Mouse (Mus musculus): ENCODE measurements around the gene Adamts13. TPM values are rescaled to one million over a fixed set of nuclear protein-coding genes. Genes with fewer than 3 reads are reported as not detected.

The Adamts13 gene
- polyA plus RNA-seq (2012; rRNA removed; ENCODE audit: low replicate concordance), result 0.06 TPM in 1 of 2 replicates, not detected in the other

DNA sequence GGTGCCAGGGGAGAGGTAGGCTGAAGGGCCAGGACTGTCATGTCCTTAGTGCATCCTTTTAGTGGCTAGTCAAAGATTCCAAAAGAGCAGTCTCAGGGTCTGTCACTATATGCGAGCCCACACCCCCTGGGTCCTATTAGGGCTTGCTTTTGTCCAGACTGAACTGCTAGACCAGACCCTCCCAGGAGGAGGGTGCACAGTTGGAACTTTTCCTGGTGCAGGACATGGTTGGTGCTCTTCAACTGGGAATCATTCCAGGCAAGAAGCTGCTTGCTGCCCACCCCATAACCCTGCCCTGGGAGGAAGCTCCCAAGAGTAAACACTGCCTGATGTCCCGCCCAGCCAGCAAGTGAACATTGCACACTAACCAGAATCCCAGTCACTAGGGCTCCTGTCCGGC, at the start of gene Adamts13:
TSS of gene Adamts13 (plus strand) at position 301 of the 400 bp plus-strand sequence.

DNA sequence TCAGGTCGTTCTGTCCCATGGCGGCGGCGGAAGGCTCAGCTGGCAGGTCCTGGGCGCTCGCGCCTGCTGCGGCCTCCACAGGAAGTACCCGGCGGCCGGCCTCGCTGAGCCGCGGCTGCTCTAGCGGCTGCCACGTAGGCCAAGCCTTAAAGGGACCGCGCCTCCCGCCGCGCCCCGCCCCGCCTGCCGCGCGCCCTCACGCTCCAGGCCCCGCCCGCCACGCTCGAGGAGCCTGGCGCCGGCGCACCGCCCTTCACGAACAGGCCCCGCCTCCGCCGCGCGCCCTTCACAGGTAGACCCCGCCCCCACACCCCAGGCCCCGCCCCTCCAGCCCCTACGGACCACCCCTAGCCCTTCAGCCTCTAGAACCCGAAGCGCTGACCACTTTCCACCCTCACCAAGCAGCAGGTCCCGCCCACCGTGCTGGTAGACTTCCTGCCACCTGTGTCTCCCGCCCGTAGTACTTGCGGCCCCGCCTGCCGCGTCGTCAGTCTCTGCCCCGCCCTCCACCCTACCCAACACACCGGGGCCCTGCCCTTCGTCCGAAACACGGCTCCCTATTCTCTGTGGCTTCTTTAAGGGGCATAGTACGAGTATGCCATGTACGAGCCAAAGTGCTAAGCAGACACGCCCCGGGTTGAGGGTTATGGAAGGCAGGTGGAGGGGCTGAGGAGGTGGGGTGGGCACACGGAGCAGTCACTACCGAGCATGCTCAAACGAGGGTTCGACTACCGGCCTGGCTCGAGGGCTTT, 39.7 kb upstream of the Adamts13 start, which contains the start of the genes Surf4 and Stkld1:
TSS of gene Surf4 (minus strand) at position 625 of the 752 bp plus-strand sequence.
TSS of gene Stkld1 (plus strand) at position 744 of the 752 bp plus-strand sequence.

DNA sequence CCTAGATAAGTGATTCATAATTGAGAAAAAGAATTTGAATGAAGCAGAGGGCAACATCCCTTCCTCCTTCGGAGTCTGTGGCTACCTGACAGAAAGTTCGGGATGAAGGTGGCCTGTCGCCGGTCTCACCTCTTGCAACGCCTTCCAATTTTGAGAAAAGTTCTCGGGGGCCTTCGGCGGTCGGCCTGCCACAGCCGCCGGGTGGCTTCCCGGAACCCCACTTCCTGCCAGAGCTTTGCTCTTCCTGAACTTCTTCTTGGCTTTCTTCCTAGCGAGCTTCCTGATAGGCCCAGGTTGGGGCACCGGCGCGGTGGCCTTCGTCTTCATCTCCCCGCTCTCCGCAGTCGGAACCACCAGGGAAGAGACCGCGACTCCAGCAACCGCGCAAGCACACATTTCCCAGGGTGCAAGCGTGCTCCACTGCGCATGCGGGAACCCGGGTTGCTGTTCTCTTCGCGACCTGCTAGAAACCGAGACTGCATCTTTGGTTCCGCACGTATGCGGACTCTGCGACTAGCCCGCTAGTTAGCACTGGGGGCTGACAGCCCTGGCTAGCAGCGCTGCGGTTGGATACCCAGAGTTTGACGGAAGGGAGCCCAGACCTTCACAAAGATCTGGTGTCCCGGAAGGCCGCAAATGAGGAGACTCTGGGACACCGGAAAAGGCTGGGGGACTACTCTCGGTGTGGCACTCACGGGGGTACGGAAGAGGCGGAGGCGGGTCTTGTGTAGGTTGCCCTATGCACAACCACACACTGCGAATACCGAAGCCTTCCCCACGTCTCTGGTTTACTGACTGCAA, 9.1 kb upstream of the Adamts13 start, which contains the start of gene Rexo4:
TSS of gene Rexo4 (minus strand) at position 464 of the 801 bp plus-strand sequence.

DNA sequence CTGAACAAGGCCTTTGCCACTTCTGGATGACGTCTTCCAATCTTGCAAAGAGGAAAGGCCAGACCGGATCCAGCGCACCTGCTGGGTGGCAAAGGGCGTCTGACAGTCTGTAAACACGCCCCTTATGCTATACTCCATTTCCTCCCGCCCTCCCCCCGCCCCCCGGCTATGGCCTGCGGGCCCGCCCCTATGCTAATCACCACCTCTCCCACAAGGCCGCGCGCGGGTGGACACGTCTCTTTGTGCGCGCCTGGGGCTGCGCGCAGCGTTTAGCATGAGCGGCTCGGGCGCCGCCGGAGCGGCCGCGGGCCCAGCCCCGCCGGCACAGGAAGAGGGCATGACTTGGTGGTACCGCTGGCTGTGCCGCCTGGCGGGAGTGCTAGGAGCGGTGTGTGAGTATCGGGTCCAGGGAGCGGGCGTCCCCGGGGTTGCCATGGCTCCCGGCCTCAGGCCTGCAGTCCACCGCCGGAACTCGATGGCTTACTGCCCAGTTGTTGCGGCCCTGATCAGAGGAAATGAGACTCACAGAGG, 36.6 kb downstream of the Adamts13 start, which contains the start of gene Cacfd1:
TSS of gene Cacfd1 (plus strand) at position 213 of the 531 bp plus-strand sequence.

DNA sequence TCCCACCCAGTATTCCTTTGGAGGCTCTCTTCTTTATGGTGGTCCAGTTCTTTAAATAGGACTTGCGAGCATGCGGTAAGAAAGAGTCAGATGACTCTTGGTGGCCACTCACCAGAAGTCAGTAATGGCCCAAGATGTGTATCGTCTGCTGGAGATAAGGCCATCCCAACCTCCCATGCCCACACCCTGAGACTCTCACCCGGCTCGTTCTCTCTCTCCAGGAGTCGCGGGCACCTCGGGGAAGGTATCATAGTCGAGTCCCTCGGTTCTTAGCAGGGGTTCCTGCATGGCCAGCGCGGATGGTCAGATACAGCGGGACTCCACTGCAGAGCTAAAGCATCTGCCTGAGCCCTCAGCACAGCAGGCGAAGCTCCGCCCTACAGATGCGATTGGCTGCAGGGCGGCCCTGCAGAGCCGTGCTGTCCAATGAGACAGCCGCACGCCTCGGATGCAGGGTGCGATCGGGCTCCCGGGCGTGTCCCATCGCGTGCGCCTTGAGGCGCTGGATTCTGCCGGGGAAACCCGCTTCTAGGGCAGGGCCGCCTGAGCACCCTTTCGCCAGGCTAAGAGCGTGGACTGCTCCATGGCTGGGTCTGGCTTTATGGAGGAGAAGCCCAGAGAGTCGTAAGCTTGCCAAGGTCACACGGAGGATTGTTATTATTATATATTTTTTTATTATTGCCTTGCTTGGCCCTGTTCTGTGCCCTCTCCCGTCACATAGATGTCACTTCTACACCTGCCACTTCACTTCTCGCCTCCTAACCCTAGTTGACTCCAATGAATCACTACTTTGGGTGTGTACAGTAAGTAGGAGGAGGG, 54.6 kb downstream of the Adamts13 start, which contains the start of gene Slc2a6:
TSS of gene Slc2a6 (minus strand) at position 381 of the 819 bp plus-strand sequence.

Other genes starting within 250 kb of the Adamts13 start
- gene Abo, start 108.4 kb upstream of the Adamts13 start, polyA plus RNA-seq (2012; rRNA removed; ENCODE audit: low replicate concordance), result not detected in 2 replicates
- gene Surf6, start 70.5 kb upstream of the Adamts13 start, polyA plus RNA-seq (2012; rRNA removed; ENCODE audit: low replicate concordance), result 9.1 and 13.7 TPM in 2 replicates
- 45.2 and 57.1 TPM in 2 replicates for gene Med22, start 62.7 kb upstream of the Adamts13 start, polyA plus RNA-seq (2012; rRNA removed; ENCODE audit: low replicate concordance)
- gene Rpl7a, start 62.7 kb upstream of the Adamts13 start, polyA plus RNA-seq (2012; rRNA removed; ENCODE audit: low replicate concordance), result 643 and 1,211 TPM in 2 replicates
- gene Surf2, start 57.0 kb upstream of the Adamts13 start, polyA plus RNA-seq (2012; rRNA removed; ENCODE audit: low replicate concordance), result 30.7 and 39.1 TPM in 2 replicates
- 62.4 and 65.8 TPM in 2 replicates for gene Surf1, start 56.9 kb upstream of the Adamts13 start, polyA plus RNA-seq (2012; rRNA removed; ENCODE audit: low replicate concordance)
- 277 and 296 TPM in 2 replicates for gene Surf4, start 39.5 kb upstream of the Adamts13 start, polyA plus RNA-seq (2012; rRNA removed; ENCODE audit: low replicate concordance)
- 0.30 and 0.46 TPM in 2 replicates for gene Stkld1, start 39.4 kb upstream of the Adamts13 start, polyA plus RNA-seq (2012; rRNA removed; ENCODE audit: low replicate concordance)
- gene Rexo4, start 9.0 kb upstream of the Adamts13 start, polyA plus RNA-seq (2012; rRNA removed; ENCODE audit: low replicate concordance), result 17.8 and 35.4 TPM in 2 replicates
- gene Cacfd1, start 36.5 kb downstream of the Adamts13 start, polyA plus RNA-seq (2012; rRNA removed; ENCODE audit: low replicate concordance), result 40.7 and 73.8 TPM in 2 replicates
- gene Slc2a6, start 54.6 kb downstream of the Adamts13 start, polyA plus RNA-seq (2012; rRNA removed; ENCODE audit: low replicate concordance), result 2.8 and 8.1 TPM in 2 replicates
- 0.19 TPM in 1 of 2 replicates, not detected in the other for gene Mymk, start 98.8 kb downstream of the Adamts13 start, polyA plus RNA-seq (2012; rRNA removed; ENCODE audit: low replicate concordance)
- 3.9 and 8.9 TPM in 2 replicates for gene Adamtsl2, start 106.0 kb downstream of the Adamts13 start, polyA plus RNA-seq (2012; rRNA removed; ENCODE audit: low replicate concordance)
- 0.10 and 0.48 TPM in 2 replicates for gene Fam163b, start 169.1 kb downstream of the Adamts13 start, polyA plus RNA-seq (2012; rRNA removed; ENCODE audit: low replicate concordance)
- gene Dbh, start 191.8 kb downstream of the Adamts13 start, polyA plus RNA-seq (2012; rRNA removed; ENCODE audit: low replicate concordance), result 0.68 TPM in 1 of 2 replicates, not detected in the other